Comparison of ENCODE assay signal across 31 mouse cellular contexts in the genomic region with DNA sequence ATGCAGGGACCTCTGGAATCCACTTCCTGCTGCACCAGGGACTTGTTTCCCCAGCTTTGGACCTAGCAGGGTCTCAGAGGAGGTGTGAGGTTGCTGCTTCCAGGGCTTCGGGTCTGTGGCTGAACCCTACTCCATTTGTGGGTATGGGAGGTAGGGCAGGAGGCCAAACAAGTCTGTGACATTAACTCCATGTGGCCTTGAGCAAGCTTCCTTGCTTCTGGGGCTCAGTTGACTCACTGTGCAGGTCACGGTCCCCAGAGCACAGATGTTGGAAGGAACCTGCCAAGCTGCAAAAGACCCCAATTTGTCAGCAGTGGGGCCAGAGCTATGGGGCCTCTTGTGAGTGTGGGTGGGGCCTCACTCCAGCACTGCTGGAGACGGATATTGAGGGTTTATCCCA. TPM values are rescaled to one million over a fixed set of nuclear protein-coding genes. Genes with fewer than 3 reads are reported as not detected.
"Had no signal": no experiment of that assay in that cellular context is flagged by ENCODE, and none has a peak within 500 bp of the region (broad histone marks: within the 10 kb centered on the region; RNA-seq: fewer than 3 reads in every experiment).

No protein-coding gene starts in this region.

- DNase-seq: gastrocnemius, postnatal 25 days; heart, adult 18-20 months; heart, postnatal 10 days; heart, postnatal 4 days; kidney, adult 18-20 months; kidney, adult 8-10 months; kidney, postnatal 10 days; kidney, postnatal 25 days; kidney, postnatal 4 days; liver; liver, embryonic 13.5 days had no signal

RNA-seq across cellular contexts. Expression of gene Lhx3, which starts 23.7 kb away (rescaled TPM):
- total RNA-seq: gastrocnemius, adult 8-10 months; gastrocnemius, postnatal 25 days; gastrocnemius, postnatal 4 days; granulocyte monocyte progenitor cell, adult 5-6 weeks; heart, adult 18-20 months; heart, adult 8-10 months; heart, postnatal 10 days; heart, postnatal 25 days; heart, postnatal 4 days; layer of hippocampus, adult 2 months; layer of hippocampus, postnatal 10 days; layer of hippocampus, postnatal 25 days; left cerebral cortex, postnatal 14 days had no signal
- polyA plus RNA-seq: heart, embryonic 12.5 days; heart, embryonic 14.5 days; heart, embryonic 16.5 days; inflammation-experienced regulatory T-cells, adult 6 months; intestine, embryonic 15.5 days; kidney, embryonic 14.5 days; kidney, embryonic 16.5 days; limb, embryonic 10.5 days; limb, embryonic 12.5 days; liver, embryonic 11.5 days; liver, embryonic 13.5 days; liver, embryonic 15.5 days had no signal
